Mouse (Mus musculus): ENCODE results near the gene Eif5. TPM values are rescaled to one million over a fixed set of nuclear protein-coding genes. Genes with fewer than 3 reads are reported as not detected.

Eif5 gene
- polyA plus RNA-seq (2012; rRNA removed): 48.5 and 68.3 TPM in 2 replicates

DNA sequence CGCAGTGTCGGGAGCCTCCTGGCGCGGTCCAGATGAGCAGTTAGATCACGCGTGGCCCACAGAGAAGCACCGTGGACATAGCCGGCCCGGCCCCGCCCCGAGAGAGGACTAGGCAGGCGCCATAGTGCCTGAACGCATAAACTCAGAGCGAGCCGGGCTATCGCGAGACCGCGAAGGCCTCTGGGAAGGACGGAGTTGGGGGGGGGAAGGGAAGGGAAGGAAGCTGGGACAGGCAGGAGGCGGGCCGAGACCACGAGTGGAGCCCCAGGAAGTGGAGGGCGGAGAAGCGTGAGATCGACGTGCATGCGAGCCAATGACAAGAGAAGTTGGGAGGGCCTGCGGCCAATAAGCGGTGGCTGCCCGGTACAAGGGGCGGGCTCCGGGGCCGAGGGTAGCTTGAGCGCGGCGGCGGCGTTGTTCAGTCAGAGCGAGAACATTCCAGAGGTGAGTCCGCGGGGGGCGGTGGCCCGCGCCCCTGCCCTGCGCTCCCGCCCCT is at the start of gene Eif5:
Gene Eif5, plus strand, starts transcription at position 221 of the 496 bp plus-strand sequence.
- peaks cover 8% of the 10 kb centered on the region for H3K4me1 ChIP-seq (ENCODE audit: control insufficient read depth, insufficient read depth, low read length)
- under 1% methylated on average over 47 of the region's 47 CpGs for WGBS
- no peak for TF ChIP-seq CTCF (IDR thresholded peaks at IDR 0.05; ENCODE audit: insufficient read depth, low read length)
- peak; percentile 86 for TF ChIP-seq POLR2A (IDR thresholded peaks at IDR 0.05; ENCODE audit: borderline replicate concordance, extremely low read depth, low read depth, low read length)
- peak within 1 kb of the TSS; percentile 87 for H3K4me3 ChIP-seq (replicated peaks; ENCODE audit: extremely low read depth, low read depth, low read length)
- peak; percentile 100 for DNase-seq

DNA sequence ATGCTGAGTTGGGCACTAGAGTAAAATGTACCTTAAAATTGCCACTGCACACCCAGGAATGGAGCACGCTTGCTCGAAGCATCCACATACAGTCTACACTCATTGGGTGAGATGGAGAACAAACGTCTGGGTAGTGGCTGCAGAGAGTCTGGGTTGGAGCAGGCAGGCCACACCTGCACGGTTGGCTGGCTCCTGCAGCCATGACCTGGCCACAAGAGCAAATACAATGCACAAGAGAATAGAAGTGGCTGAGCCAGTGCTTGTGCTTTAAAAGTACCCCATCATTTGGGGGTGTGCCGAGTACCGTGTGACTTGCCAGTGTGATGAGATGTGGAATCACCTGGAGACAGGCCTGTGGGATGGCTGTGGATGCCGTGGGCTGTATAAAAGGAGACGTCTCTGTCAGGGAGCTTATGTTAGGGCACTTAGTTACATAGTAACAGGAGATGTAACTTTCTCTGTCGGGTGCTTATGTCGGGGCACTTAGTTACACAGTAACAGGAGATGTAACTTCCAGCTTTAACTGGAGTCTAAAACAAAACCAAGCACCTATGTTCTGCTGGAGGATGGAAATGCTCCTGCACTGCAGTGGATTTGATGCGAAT is 48.5 kb upstream of the Eif5 start:
- WGBS: 70% methylated on average over 11 of the region's 11 CpGs
- H3K4me1 ChIP-seq (ENCODE audit: control insufficient read depth, insufficient read depth, low read length): peaks cover 7% of the 10 kb centered on the region; the same call in 1 of the 2 replicates
- no peak overlapping the region for H3K4me3 ChIP-seq (replicated peaks; ENCODE audit: extremely low read depth, low read depth, low read length)
- no peak for DNase-seq
- TF ChIP-seq CTCF (IDR thresholded peaks at IDR 0.05; ENCODE audit: insufficient read depth, low read length): no peak
- no peak for TF ChIP-seq POLR2A (IDR thresholded peaks at IDR 0.05; ENCODE audit: borderline replicate concordance, extremely low read depth, low read depth, low read length)

DNA sequence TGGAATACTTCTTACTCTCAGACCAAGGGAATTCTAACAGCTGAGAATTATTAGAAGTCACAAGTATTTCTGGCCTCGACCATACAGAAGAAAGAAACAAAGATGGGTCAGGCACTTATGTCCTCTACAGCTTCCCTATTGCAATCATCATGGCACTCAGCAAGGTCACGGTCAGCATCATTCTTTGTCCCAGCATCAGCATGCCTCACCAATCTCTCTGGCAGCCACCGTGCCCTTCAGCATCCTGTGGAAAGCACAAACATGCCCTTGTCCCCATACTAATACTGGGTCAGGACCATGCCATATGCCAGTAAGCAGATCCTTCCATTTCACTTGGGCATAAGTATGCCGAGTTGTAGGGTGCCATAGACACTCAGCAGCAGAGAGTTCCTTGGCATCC is 42.9 kb upstream of the Eif5 start:
- H3K4me1 ChIP-seq (ENCODE audit: control insufficient read depth, insufficient read depth, low read length): no peaks in the 10 kb centered on the region
- TF ChIP-seq POLR2A (IDR thresholded peaks at IDR 0.05; ENCODE audit: borderline replicate concordance, extremely low read depth, low read depth, low read length) (no peak), CTCF (IDR thresholded peaks at IDR 0.05; ENCODE audit: insufficient read depth, low read length) (no peak)
- no peak for DNase-seq
- 63% methylated on average over 4 of the region's 4 CpGs for WGBS
- H3K4me3 ChIP-seq (replicated peaks; ENCODE audit: extremely low read depth, low read depth, low read length): no peak overlapping the region

DNA sequence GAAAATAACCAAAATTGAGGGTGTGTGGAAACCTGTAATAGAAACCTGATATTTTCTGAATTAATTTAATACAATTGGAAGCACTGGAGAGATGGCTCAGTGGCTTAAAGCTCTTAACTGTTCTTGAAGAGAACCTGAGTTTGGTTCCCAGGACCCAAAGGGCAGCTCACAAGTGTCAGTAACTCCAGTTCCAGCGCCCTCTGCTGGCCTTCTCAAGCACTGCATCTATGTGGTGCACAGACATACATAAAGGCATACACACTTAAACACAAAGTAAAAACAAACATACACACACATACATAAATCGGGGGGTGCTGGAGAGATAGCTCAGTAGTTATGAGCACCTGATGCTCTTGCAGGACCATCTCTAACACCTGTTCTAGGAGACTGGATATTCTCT is 40.7 kb upstream of the Eif5 start:
- Histone ChIP-seq H3K4me3 (replicated peaks; ENCODE audit: extremely low read depth, low read depth, low read length) (no peak overlapping the region), H3K4me1 (ENCODE audit: control insufficient read depth, insufficient read depth, low read length) (no peaks in the 10 kb centered on the region)
- whole genome bisulfite sequencing: 44% methylated on average over 2 of the region's 2 CpGs
- no peak for DNase-seq
- TF ChIP-seq POLR2A (IDR thresholded peaks at IDR 0.05; ENCODE audit: borderline replicate concordance, extremely low read depth, low read depth, low read length): no peak
- TF ChIP-seq CTCF (IDR thresholded peaks at IDR 0.05; ENCODE audit: insufficient read depth, low read length): peak; percentile 17; the same call in 1 of the 2 replicates

DNA sequence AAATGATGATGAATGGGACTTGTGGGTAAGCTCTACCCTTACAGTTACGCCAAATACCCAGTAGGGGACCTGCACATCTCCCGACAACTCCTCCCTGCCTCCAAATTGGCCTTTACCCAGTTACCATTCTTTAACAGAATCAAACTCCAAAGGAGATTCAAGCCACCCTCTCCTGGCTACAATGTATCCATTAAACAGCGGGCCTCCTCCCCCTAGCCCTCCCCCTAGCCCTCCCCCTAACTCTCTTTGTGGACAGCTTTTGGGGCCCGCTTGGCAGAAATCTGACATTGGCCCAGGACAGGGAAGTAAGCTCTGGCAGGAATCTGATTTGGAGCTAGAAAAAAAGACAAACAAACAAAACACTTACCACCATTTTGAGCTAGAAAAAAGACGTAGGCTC is 38.2 kb upstream of the Eif5 start:
- Histone ChIP-seq H3K4me1 (ENCODE audit: control insufficient read depth, insufficient read depth, low read length) (no peaks in the 10 kb centered on the region; the same call in 1 of the 2 replicates), H3K4me3 (replicated peaks; ENCODE audit: extremely low read depth, low read depth, low read length) (no peak overlapping the region)
- whole genome bisulfite sequencing: 75% methylated on average over 5 of the region's 5 CpGs
- DNase-seq: no peak
- no peak for TF ChIP-seq CTCF (IDR thresholded peaks at IDR 0.05; ENCODE audit: insufficient read depth, low read length)
- TF ChIP-seq POLR2A (IDR thresholded peaks at IDR 0.05; ENCODE audit: borderline replicate concordance, extremely low read depth, low read depth, low read length): no peak

DNA sequence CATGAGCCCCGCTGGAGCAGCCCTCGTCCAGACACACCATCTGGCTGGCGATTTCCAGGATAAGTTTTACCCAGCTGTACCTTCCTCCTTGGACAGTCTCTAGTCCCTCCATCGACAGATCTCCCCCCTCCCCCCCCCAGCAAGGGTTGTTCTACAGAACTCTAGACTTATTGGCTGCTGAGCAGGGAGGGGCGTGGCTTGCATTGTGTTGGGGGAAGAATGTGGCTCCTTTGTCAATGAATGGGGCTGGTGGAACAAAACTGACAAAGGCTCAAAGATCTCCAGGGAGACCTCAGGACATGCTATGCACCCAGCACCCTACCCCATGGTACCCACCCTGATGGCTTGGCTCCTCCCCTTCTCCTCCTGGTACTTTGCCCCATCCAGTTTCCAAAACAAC is 37.1 kb upstream of the Eif5 start:
- DNase-seq: no peak
- Histone ChIP-seq H3K4me1 (ENCODE audit: control insufficient read depth, insufficient read depth, low read length) (no peaks in the 10 kb centered on the region; the same call in 1 of the 2 replicates), H3K4me3 (replicated peaks; ENCODE audit: extremely low read depth, low read depth, low read length) (no peak overlapping the region)
- TF ChIP-seq POLR2A (IDR thresholded peaks at IDR 0.05; ENCODE audit: borderline replicate concordance, extremely low read depth, low read depth, low read length) (no peak), CTCF (IDR thresholded peaks at IDR 0.05; ENCODE audit: insufficient read depth, low read length) (no peak)
- WGBS: 45% methylated on average over 5 of the region's 5 CpGs

DNA sequence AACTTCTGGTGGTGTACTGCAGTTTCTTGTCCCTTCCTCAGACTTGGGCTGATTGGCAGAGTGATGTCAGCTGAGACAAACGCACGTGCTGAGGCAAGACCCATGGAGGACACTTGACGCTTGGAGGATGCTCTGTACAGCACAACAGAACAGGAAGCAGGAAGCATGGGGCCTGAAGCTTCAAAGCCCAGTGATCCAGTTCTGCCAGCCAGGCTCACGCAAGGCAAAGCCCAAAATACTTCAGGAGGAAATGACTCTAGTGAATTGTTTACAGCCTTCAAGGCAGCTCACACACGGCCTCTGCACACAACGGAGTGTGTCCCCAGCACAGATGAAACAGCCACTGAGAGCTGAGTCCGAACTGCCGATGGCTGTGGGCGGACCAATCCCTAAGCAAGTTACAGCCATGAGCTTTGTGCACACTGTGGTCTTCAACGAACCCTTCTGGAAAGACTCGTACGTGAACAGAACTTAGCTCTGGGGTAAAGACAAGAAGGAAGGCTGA is 34.7 kb upstream of the Eif5 start:
- no peak overlapping the region for H3K4me3 ChIP-seq (replicated peaks; ENCODE audit: extremely low read depth, low read depth, low read length)
- H3K4me1 ChIP-seq (ENCODE audit: control insufficient read depth, insufficient read depth, low read length): no peaks in the 10 kb centered on the region; the same call in 1 of the 2 replicates
- WGBS: 47% methylated on average over 12 of the region's 12 CpGs
- DNase-seq: no peak
- TF ChIP-seq CTCF (IDR thresholded peaks at IDR 0.05; ENCODE audit: insufficient read depth, low read length): no peak

DNA sequence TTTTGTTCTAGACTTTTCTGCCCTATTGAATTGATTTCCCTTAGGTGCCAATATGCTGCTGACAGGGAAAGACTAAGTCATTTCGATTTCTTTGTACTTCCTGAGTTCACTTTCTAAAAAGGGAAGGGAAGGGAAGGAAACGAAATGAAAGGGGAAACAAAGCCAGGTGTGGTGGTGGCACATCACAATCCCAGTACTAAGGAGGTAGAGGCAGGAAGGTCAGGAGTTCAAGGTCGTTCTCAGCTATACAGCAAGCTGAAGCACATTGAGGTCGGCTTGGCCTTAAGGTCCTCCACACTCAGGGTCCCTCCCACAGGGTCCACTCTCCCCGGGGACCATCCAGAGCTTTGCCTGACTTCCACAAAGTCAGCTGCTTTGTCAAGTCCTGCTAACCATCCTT is 34.2 kb upstream of the Eif5 start:
- no peak for TF ChIP-seq CTCF (IDR thresholded peaks at IDR 0.05; ENCODE audit: insufficient read depth, low read length)
- TF ChIP-seq POLR2A (IDR thresholded peaks at IDR 0.05; ENCODE audit: borderline replicate concordance, extremely low read depth, low read depth, low read length): no peak
- 38% methylated on average over 5 of the region's 5 CpGs for WGBS

DNA sequence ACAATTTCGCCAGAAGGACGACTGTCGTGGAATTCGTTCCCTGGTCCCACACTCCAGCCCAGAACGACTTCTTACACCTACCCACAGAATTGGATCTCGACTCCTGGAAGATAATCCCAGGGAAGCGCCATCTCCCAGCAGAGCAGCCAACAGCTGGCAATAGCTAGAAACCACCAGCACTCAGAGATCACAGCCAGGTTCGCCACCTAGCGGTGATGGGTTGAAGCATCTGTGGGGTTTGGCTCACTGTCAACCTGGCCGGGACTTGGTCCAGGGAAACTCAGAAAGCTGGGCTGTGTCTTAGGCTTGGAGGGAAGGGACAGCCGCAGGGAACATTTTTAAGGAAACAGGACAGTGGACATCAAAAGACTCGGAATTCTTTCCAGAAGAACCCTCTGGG is 32.9 kb upstream of the Eif5 start:
- Histone ChIP-seq H3K4me3 (replicated peaks; ENCODE audit: extremely low read depth, low read depth, low read length) (no peak overlapping the region), H3K4me1 (ENCODE audit: control insufficient read depth, insufficient read depth, low read length) (no peaks in the 10 kb centered on the region; the same call in 1 of the 2 replicates)
- TF ChIP-seq POLR2A (IDR thresholded peaks at IDR 0.05; ENCODE audit: borderline replicate concordance, extremely low read depth, low read depth, low read length) (no peak), CTCF (IDR thresholded peaks at IDR 0.05; ENCODE audit: insufficient read depth, low read length) (peak; percentile 97)
- DNase-seq: peak; percentile 87
- 4% methylated on average over 12 of the region's 12 CpGs for WGBS

More for the DNA sequence above, 34.2 kb upstream of the Eif5 start:
- no peak for DNase-seq
- H3K4me1 ChIP-seq (ENCODE audit: control insufficient read depth, insufficient read depth, low read length): no peaks in the 10 kb centered on the region; the same call in 1 of the 2 replicates
- no peak overlapping the region for H3K4me3 ChIP-seq (replicated peaks; ENCODE audit: extremely low read depth, low read depth, low read length)

DNA sequence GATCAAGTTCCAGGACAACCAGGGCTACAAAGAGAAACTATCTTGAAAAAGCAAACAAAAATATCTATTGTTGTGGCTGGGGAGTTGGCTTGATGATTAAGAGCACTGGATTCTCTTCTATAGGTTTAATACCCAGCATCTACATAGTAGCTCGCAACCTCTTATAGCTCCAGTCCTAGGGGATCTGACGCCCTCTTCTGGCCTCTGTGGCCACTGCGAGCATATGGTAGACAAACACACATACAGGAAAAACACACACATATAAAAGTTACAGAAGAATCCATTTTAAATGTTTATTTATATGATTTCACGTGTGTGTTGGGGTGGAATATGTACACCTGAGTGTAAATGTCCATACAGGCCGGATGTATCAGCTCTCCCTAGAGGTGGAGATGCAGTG is 30.8 kb upstream of the Eif5 start:
- TF ChIP-seq CTCF (IDR thresholded peaks at IDR 0.05; ENCODE audit: insufficient read depth, low read length) (no peak), POLR2A (IDR thresholded peaks at IDR 0.05; ENCODE audit: borderline replicate concordance, extremely low read depth, low read depth, low read length) (no peak)
- no peak overlapping the region for H3K4me3 ChIP-seq (replicated peaks; ENCODE audit: extremely low read depth, low read depth, low read length)

More for the DNA sequence above, 30.8 kb upstream of the Eif5 start:
- 57% methylated on average over 5 of the region's 5 CpGs for WGBS
- DNase-seq: no peak
- no peaks in the 10 kb centered on the region; the same call in 1 of the 2 replicates for H3K4me1 ChIP-seq (ENCODE audit: control insufficient read depth, insufficient read depth, low read length)
